Mouse (Mus musculus) ES-Bruce4 (cell line): ENCODE data around the gene 1700012B09Rik.

Source experiments
- CTCF ChIP-seq: IDR thresholded peaks from one replicate; pipeline ENCODE4 v1.8.1; 2011; ENCODE audit warnings: low read depth, low read length
- POLR2A ChIP-seq: IDR thresholded peaks from one replicate; pipeline ENCODE4 v1.8.1; 2011; ENCODE audit warnings: low read length; ENCODE audit not compliant: insufficient read depth

DNA sequence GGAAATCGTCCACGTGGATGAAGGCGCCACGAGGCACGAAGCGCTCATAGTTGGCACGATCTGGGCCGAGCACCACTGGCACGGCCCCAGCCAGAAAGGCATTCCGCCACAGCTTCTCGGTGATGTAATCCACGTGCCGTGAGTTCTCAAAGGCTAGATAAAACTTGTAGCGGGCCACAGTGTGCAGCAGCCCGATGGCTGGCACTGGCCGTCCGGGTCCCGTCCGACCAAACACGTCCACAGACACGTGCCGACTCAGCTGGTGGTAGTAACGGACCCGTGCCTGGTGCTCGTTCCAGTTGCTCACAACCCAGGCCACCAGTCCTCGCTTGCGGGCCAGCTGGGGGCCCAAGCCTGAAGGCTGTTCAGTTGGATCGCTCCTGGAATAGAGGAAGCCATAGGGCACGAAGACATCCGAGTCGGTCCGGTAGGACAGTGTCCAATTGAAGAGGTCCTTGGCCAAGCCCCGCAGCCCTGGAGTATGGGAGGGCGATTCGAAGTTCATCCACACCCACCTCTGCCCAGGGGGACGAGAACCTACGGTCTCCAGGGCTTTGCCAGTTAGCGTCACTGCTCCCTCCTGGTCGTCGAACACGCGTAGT, 19.8 kb downstream of the 1700012B09Rik start:
- TF ChIP-seq CTCF (no peak), POLR2A (no peak)
